Mouse (Mus musculus) liver, adult 2 months (tissue): ENCODE data around the gene Sars. TPM values are rescaled to one million over a fixed set of nuclear protein-coding genes. Genes with fewer than 3 reads are reported as not detected.

Source experiments
- DNase-seq: peaks from one replicate; pipeline ENCODE4 v3.0.0-alpha.2; 2011; ENCODE audit warnings: low read depth, low spot score; ENCODE audit errors: extremely low read depth
- H3K27ac ChIP-seq: fragments of 200-500 bp; replicated peaks from 2 replicates; pipeline ENCODE4 v1.5.1; 2012; ENCODE audit warnings: low read depth, mild to moderate bottlenecking, control low read depth, inconsistent platforms, low read length; ENCODE audit not compliant: insufficient read depth
- H3K27me3 ChIP-seq: fragments of 200-500 bp; 2 replicates; pipeline ENCODE4 v1.6.1; 2012; ENCODE audit warnings: mild to moderate bottlenecking, moderate library complexity, low read length, inconsistent platforms; ENCODE audit not compliant: control insufficient read depth, insufficient read depth
- H3K36me3 ChIP-seq: fragments of 200-500 bp; 2 replicates; pipeline ENCODE4 v1.6.1; 2012; ENCODE audit warnings: low read length, inconsistent platforms; ENCODE audit not compliant: control insufficient read depth, insufficient read depth
- H3K4me1 ChIP-seq: fragments of 200-500 bp; 2 replicates; pipeline ENCODE4 v1.6.1; 2011; ENCODE audit warnings: low read length; ENCODE audit not compliant: control insufficient read depth, insufficient read depth
- H3K4me3 ChIP-seq: fragments of 200-500 bp; 2 replicates; pipeline ENCODE4 v1.5.1; 2011; ENCODE audit warnings: low read depth, mild to moderate bottlenecking, control low read depth, low read length, moderate library complexity; ENCODE audit not compliant: insufficient read depth
- H3K79me2 ChIP-seq: fragments of 200-500 bp; 2 replicates; pipeline ENCODE4 v1.6.1; 2012; ENCODE audit warnings: inconsistent platforms, mild to moderate bottlenecking, low read length, moderate library complexity; ENCODE audit not compliant: control insufficient read depth, insufficient read depth
- H3K9ac ChIP-seq: fragments of 200-500 bp; 2 replicates; pipeline ENCODE4 v1.6.1; 2012; ENCODE audit warnings: low read depth, mild to moderate bottlenecking, control low read depth, inconsistent platforms, low read length
- CTCF ChIP-seq: fragments of 200-500 bp; IDR thresholded peaks from 2 replicates; pipeline ENCODE4 v1.5.1; 2011; ENCODE audit warnings: low read depth, low read length, control low read depth
- POLR2A ChIP-seq: fragments of 200-500 bp; IDR thresholded peaks from 2 replicates; pipeline ENCODE4 v1.6.1; 2011; ENCODE audit warnings: low read length, control low read depth; ENCODE audit not compliant: insufficient read depth; ENCODE audit errors: extremely low read depth
- WGBS: fragments of 180-500 bp; shearing (Covaris S2); methylation state at CpG from one replicate; pipeline ENCODE4 v1.1.7; 2018; 5-methylcytosine and 5-hydroxymethylcytosine counted together
- polyA plus RNA-seq: library from polyadenylated mRNA; depleted of rRNA; stranded (reverse); fragments of >200 nt; gene quantifications from 2 replicates; pipeline ENCODE4 v1.2.3, GENCODE M21; 2012
- total RNA-seq: library from RNA; depleted of rRNA; stranded (reverse); fragments of >200 nt; gene quantifications from 2 replicates; pipeline ENCODE4 v1.2.3, GENCODE M21; 2014

Gene Sars
- total and polyA plus RNA-seq, 2 experiments, result 24.7 to 31.3 TPM

DNA sequence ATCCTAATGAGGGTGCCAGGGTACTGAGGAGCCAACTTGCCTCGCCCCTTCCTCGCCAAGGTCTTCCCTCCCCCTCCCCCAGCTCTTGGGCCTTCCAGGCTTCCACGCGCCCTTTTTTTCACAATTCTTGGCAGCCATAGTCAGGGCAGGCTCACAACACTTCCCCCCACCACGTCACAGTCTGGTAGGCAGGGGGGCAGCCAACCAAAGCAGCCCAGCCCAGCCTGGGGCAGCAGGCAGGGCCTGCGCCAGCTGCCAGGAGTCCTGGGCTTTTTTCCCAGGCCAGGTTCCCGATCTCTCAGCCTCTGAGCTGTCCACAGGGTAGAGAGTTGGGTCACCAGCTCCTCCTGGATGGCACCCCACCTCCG, 33.3 kb downstream of the Sars start:
- no peak overlapping the region for H3K9ac ChIP-seq
- WGBS, result 91% methylated on average over 8 of the region's 8 CpGs
- DNase-seq, result no peak

DNA sequence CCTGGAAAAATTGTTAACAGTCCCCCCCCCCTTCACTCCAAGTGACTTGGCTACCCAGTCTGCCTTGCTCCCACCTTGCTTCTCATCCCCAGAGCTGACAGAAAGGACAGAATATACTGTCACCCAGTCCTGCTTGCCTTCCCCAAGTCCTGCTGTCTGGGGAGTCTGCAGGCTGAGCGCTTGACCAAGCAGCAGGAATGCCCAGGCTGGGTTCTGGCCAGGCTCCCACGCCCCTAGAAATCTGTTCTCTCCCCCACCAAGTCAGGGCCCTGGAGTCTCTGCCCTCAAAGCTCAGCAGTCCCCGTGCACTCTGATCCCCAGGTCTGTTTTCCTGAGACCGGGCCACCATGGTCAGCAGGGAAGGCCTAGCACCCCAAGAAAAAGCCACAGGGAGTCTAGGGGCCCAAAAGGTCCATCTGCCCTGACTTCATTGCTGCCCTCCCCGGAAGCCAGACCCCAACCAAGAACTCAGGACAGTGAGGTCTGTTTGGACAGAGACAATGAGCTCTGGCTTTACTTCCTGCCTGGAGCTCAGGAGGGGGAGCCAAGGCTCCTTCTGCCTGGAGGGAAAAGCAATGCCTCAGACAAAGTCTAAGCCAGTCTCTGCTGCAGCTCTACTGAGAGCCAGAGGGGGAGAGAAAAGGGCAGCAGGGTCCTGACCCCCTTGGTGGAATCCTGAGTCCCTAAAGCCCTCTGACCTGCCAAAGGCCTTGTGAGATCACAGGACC, 33.8 kb downstream of the Sars start:
- no peaks in the 10 kb centered on the region for H3K4me1 ChIP-seq
- no peak overlapping the region for H3K9ac ChIP-seq
- H3K79me2 ChIP-seq, result no peaks in the 10 kb centered on the region
- H3K36me3 ChIP-seq, result no peaks in the 10 kb centered on the region
- H3K27me3 ChIP-seq, result peaks cover 4% of the 10 kb centered on the region; the same call in 1 of the 2 replicates
- DNase-seq, result no peak
- 82% methylated on average over 5 of the region's 5 CpGs for WGBS
- no peak overlapping the region for H3K4me3 ChIP-seq
- no peak overlapping the region for H3K27ac ChIP-seq
- no peak for TF ChIP-seq POLR2A
- TF ChIP-seq CTCF, result no peak

More for the DNA sequence above, 33.3 kb downstream of the Sars start:
- H3K36me3 ChIP-seq, result no peaks in the 10 kb centered on the region
- TF ChIP-seq CTCF (no peak), POLR2A (no peak)
- peaks cover 4% of the 10 kb centered on the region; the same call in 1 of the 2 replicates for H3K27me3 ChIP-seq
- H3K4me1 ChIP-seq, result no peaks in the 10 kb centered on the region
- H3K4me3 ChIP-seq, result no peak overlapping the region
- no peak overlapping the region for H3K27ac ChIP-seq
- H3K79me2 ChIP-seq, result no peaks in the 10 kb centered on the region

DNA sequence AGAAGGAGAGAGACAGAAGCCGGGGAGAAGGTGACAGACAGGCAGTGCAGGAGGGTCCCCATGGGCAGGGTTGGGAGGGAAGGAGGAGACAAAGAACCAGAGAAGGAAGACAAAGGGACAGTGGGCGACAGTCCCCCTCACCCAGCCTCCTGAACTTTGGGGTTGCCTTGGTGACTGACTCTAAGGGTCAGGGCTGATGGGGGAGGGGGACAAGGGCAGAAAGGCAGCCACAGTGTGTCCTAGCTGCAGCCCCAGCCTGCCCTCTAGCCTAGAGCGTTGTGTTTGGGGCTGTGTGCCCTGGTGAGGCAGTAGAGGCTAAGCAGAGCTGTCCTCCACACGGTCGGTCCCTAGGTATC, 34.7 kb downstream of the Sars start:
- H3K9ac ChIP-seq, result no peak overlapping the region
- no peak overlapping the region for H3K4me3 ChIP-seq

DNA sequence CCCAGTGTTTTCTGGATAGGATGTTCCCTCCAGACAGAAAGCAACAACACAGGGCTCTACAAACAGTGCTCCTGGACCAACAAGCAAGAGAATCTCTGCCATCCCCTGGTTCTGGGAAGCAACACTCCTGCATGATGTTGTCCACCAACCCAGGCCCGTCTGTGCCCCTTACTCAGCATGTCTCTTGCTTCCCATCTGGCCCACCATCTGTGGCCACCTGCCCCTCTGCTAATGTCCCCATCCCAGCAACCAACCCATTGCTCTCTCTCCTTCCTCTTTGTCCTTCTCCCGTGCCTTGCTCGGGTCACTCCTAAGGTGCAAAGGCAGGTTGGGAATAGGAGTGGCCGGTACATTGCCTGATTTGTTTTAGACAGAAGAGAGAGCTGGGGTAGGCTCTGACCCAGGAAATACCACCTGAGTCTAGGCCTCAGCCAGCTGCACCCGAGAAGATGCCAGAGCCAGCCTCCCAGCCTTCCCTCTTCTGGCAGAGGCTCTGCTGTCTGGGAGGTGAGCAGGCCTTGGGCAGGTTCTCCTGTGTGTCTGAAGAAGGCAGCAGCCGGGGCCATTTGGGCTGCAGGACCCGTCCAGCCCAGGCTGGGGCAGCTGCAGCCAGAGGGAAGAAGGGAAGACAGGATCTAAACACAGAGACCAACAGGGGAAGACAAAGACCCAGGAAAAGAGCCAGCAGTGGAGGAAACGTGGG, 35.2 kb downstream of the Sars start:
- H3K27ac ChIP-seq, result no peak overlapping the region
- H3K9ac ChIP-seq, result no peak overlapping the region
- H3K4me1 ChIP-seq, result no peaks in the 10 kb centered on the region
- no peak for DNase-seq
- no peak overlapping the region for H3K4me3 ChIP-seq
- H3K27me3 ChIP-seq, result no peaks in the 10 kb centered on the region
- no peaks in the 10 kb centered on the region for H3K36me3 ChIP-seq
- TF ChIP-seq CTCF, result no peak
- TF ChIP-seq POLR2A, result no peak
- H3K79me2 ChIP-seq, result no peaks in the 10 kb centered on the region
- WGBS, result 76% methylated on average over 8 of the region's 8 CpGs

More for the DNA sequence above, 34.7 kb downstream of the Sars start:
- H3K4me1 ChIP-seq, result no peaks in the 10 kb centered on the region
- peaks cover 2% of the 10 kb centered on the region; the same call in 1 of the 2 replicates for H3K27me3 ChIP-seq
- TF ChIP-seq POLR2A (no peak), CTCF (no peak)
- DNase-seq, result no peak
- no peaks in the 10 kb centered on the region for H3K79me2 ChIP-seq
- 55% methylated on average over 5 of the region's 5 CpGs for WGBS
- no peaks in the 10 kb centered on the region for H3K36me3 ChIP-seq
- no peak overlapping the region for H3K27ac ChIP-seq

DNA sequence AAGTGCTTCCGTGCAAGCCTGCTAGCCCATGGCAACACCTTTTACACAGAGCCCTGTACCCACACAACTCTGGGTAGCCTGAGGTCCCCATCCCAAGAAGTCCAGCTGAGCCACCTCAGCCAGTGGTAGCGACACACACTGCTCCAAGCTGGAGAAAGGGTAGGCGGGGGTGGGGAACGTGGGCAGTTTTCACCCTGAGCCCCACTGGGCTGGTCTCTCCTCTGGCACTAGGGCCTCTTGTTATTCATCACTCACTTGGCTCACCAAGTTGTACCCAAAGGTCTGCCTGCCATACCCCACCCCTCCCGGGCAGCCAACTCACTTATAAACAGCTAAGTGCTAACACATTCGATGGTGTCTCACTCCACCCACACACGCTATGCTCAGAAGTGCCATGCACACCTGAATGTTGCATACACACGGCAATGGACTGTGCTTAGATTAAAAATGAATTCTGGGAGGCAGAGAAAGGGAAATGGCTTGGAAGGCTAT, 36.4 kb downstream of the Sars start:
- H3K4me1 ChIP-seq, result no peaks in the 10 kb centered on the region
- no peaks in the 10 kb centered on the region for H3K27me3 ChIP-seq
- H3K36me3 ChIP-seq, result no peaks in the 10 kb centered on the region
- H3K79me2 ChIP-seq, result no peaks in the 10 kb centered on the region
- no peak for TF ChIP-seq CTCF
- TF ChIP-seq POLR2A, result no peak
- H3K27ac ChIP-seq, result no peak overlapping the region
- H3K9ac ChIP-seq, result no peak overlapping the region
- DNase-seq, result no peak
- no peak overlapping the region for H3K4me3 ChIP-seq
- WGBS, result 91% methylated on average over 8 of the region's 8 CpGs

DNA sequence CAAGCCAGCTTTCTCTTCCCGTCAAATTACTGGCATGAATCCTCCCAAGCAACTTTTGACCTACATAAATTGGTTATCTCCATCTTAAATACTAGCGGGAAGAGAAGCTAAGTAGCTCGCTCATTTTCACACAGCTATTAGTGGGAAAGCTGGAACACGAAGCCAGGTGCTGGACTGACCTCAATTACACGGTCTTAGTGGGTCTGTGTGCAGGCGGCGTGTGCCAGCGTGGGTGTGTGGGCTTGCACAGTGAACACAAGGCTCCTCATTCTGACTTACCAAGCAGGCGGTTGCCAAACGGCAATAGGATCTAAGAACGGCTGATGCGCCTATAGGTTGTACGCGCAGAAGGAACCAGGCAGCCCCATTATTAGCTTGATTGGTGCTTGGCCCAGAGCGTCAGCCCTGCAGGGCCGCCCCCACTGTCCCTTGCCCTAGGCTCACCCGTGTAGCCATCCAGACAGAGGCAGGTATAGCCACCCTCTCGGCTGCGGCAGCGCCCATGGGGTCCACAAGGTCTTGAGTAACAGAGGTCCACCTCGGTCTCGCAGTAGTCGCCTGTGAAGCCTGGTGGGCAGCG, 38.6 kb downstream of the Sars start:
- Histone ChIP-seq H3K79me2 (no peaks in the 10 kb centered on the region), H3K27me3 (no peaks in the 10 kb centered on the region), H3K9ac (no peak overlapping the region), H3K4me3 (no peak overlapping the region), H3K36me3 (no peaks in the 10 kb centered on the region), H3K4me1 (no peaks in the 10 kb centered on the region), H3K27ac (no peak overlapping the region)
- TF ChIP-seq POLR2A, result no peak
- TF ChIP-seq CTCF, result no peak
- 91% methylated on average over 24 of the region's 24 CpGs for WGBS
- DNase-seq, result no peak
